Mouse (Mus musculus): ENCODE data around the gene Adcy9.
"Not testable (repeated sequence)": the region's sequence is repeated elsewhere in the genome, so short reads cannot be mapped to it uniquely, and the experiment has no call there.

The Adcy9 gene

GRCm38 (mm10) chr16:4381487-4381886, 38.8 kb downstream of the Adcy9 start:
- no peak for DNase-seq

GRCm38 (mm10) chr16:4378788-4379187, 41.5 kb downstream of the Adcy9 start:
- no peak for DNase-seq

- DNase-seq = no peak
Observed at GRCm38 (mm10) chr16:4377556-4377955, 42.7 kb downstream of the Adcy9 start.

DNA sequence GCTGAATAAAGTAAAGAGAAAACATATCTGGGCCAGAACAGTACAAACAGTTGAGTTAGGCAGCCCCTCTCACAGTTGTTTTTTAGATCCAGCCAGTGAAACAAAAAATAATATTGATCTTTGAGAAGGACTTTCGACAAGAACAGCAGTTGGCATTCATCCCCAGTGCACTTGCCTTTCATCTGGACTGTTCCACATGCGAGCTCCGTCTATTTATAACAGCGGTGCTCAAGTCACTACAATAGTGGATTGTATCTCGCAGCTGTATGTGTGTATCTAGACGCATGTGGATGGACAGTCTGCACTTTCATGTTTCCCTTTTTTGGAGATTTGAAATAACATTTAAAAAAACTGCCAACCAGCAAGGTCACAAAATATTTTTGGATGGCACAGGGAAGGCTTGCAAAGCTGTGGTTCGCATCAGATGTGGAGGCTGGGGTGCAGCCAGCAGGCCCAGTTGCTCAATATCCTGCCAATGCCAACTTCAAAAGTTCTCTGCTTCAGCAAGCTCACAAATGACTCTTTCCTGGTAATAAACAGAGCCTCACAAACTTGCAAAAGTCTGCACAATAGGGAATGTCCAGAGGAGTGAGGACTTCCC, 45.4 kb downstream of the Adcy9 start:
- peak in 1 of 2 experiments; percentile 12 for DNase-seq

DNA sequence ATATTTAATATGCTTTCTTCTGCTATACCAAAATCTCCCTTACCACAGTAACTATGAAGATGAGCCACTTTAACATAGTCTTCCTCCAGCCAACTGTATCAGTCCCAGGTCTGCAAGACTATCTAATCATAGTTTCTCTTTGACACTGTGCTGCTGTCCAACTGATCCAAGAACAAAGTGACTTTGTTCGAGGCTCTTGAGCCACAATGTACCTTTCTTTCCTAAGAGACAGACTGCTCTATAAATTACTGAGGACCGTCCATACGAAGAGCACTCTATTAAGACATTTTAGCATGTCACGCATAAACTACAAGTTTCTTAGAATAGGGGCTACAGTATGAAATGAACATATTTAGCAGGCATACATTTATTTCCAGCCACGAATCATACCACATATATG, 46.0 kb downstream of the Adcy9 start:
- no peak for DNase-seq

DNA sequence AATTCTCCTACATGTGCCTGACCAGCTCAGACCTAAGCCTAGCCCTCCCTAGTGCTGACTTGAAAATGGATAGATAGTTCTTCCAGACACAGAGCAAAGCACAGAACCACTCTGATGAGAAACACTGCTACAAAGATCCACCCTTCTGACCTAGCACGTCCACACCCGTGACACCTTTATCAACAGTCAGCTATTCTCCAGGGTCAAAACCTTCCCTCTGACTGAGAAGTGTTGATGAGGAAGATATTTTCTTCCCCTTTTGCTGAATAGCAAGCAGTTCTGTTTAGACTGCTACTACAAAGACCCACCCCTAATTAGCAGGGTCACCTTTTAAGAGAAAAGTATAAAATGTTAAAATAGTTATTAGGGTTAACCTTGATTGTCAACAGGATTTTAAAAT, 49.3 kb downstream of the Adcy9 start:
- DNase-seq = no peak

- peak; percentile 86 to 91 for DNase-seq
Observed at GRCm38 (mm10) chr16:4370141-4370541, 50.2 kb downstream of the Adcy9 start.

GRCm38 (mm10) chr16:4367930-4368329, 52.4 kb downstream of the Adcy9 start:
- DNase-seq = no peak

- peak; percentile 39 to 50 for DNase-seq
Observed at GRCm38 (mm10) chr16:4367291-4367690, 53.0 kb downstream of the Adcy9 start.

DNA sequence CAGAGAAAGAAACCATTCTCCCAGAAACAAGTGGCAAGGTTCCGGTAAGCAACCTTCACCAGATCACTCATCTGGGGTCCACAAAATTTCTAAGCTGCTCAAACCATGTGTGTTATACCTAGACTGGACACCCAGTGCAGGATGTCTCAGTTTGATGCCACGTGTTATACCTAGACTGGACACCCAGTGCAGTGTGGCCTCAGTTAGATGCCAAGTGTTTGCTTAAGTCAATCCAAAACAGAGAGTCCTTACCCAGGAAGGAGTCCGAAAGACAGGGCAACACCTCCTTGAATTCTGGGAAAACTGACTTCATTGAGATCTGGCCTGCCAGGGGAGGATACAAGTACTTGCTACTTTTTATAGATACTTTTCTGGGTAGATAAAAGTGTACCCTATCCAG, 53.6 kb downstream of the Adcy9 start:
- no peak for DNase-seq

DNA sequence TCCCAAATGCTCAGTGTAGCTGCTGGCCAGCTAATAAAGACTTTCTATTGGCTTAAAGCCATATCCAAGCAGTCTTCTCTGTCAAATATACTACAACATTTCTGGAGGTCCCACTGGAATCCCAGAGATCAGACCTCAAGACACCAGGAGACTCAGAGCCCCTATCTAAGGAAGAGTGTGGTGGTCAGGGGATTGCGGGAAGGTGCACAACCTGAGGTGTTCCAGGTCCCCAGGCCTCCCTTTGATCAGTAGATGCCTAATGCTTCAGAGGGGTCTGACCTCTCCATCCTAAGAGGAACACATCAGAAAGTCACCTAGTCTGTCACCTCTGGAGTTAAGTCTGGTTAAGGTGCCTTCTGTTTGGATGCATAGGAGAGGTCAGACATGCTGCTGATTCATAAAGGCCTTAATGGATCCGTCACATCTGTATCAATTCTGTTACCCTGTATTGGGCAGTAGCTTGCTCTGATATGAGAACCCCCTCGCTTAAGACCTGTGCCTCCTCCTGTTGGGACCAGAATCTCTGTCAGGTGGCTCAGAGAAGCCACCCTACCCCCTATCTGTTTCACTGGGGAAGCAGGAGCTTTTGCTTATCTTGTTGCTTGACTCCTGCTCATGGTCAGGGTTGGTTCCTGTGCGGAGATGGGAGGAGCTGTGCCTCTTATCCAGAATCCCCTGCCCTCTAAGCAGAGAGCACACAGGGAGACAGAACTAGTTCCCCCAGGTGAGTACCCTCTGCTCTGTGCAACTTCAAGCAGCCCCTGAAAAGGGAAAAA, 56.8 kb downstream of the Adcy9 start:
- DNase-seq = no peak

- DNase-seq = no peak
Observed at GRCm38 (mm10) chr16:4355260-4356043, 64.8 kb downstream of the Adcy9 start.

DNA sequence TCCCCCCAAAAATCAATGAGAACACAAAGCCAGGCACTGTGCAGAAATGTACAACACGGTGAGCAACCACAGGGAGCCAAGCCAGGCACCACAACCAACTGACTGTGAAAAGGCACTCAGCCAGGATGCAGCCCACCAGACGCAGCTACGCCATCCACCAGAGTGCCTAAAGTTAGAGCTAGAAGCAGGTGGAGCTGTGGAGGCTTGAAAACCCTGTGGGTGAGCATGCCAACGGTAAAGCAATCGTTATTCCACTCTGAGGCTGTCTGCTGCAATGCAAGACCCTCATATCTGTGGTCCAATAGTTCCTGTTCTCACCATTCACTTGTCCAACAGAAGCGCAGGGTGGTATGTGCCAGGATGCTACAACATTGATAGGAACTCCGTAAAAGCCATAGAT, 77.7 kb downstream of the Adcy9 start:
- DNase-seq = peak in 1 of 2 experiments; percentile 20

- DNase-seq = peak in 1 of 2 experiments; percentile 33
Observed at GRCm38 (mm10) chr16:4341316-4342062, 78.8 kb downstream of the Adcy9 start.

DNA sequence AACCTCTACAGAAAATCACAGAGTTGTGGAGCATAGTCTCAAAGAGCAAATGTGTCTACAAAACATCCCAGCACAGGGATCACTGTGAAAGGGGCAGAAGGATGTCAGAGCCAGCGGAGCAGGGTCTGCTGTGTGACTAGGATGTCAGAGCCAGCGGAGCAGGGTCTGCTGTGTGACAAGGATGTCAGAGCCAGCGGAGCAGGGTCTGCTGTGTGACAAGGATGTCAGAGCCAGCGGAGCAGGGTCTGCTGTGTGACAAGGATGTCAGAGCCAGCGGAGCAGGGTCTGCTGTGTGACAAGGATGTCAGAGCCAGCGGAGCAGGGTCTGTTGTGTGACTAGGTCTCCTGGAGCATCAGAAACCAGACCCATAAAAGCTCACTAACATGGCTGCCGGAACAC, 81.1 kb downstream of the Adcy9 start:
- DNase-seq = not testable (repeated sequence)

GRCm38 (mm10) chr16:4337269-4337668, 83.0 kb downstream of the Adcy9 start:
- DNase-seq = no peak

- no peak for DNase-seq
Observed at GRCm38 (mm10) chr16:4333788-4334187, 86.5 kb downstream of the Adcy9 start.

GRCm38 (mm10) chr16:4333371-4333770, 86.9 kb downstream of the Adcy9 start:
- no peak for DNase-seq

GRCm38 (mm10) chr16:4327081-4327480, 93.2 kb downstream of the Adcy9 start:
- DNase-seq = no peak

- no peak for DNase-seq
Observed at GRCm38 (mm10) chr16:4325801-4326200, 94.5 kb downstream of the Adcy9 start.

GRCm38 (mm10) chr16:4324967-4325366, 95.3 kb downstream of the Adcy9 start:
- DNase-seq = no peak

DNA sequence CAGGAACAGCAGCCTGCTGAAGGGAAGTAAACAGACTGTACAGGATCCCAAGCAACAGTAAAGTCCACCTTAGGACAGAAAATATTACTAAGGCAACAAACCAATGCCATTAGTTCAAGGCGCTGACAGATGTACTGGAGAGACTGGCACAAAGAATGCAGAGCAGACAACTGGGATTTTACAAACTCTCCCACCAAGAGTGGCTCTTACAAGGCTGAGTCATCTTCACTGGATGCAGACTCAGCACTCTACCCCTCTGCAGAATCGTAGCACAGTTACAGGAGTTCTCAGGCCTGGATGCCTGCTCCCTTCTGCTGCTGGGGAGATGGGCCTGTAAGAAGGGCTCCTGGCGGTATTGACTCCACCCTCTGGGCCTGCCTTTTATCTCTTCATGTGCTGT, 99.4 kb downstream of the Adcy9 start:
- DNase-seq = no peak

- peak; percentile 59 to 66 for DNase-seq
Observed at GRCm38 (mm10) chr16:4318001-4318526, 102.2 kb downstream of the Adcy9 start.

Measured in cerebellum, postnatal 10 days (tissue).